In the genomic region with DNA sequence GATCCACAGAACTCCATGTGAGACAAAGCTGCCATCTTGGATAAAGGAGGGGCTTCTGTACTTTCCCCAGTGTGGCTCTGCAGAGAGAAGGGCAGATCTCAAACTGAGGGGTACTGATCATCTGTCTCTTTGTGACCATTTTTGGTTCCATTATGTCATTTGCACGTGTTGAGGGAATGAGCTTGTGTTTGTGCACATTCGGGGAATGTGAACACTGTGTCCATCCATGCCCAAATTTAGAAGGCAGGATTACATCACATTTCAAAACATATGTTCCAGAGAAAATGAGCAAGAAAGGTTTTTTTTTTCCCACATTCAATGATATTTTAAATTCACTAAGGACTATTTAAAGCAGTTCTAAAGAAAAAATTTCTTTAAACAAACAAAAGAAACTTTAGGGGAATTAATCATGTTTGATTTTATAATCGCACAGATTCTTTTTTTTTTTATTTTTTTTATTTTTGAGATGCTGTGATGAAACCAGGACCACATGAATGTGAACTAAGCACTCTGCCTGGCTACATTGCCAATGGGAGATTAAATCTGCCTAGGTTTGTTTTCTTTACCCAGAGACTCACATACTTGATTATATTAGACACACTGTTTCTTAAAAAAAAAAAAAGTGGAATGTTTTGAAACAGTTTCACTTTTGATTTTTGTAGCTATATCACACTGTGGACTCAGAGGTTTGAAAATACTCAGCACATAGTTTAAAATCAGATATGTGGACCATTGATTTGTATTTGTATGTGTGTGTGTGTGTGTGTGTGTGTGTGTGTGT, we compare ENCODE assay signal across 21 mouse cellular contexts.
DNase-seq lines count a peak whose midpoint lies in the region; TF ChIP-seq lines count a peak whose summit lies in the region.
"Had no signal": no experiment of that assay in that cellular context is flagged by ENCODE, and none has a peak within 500 bp of the region (broad histone marks: within the 10 kb centered on the region; RNA-seq: fewer than 3 reads in every experiment).

No protein-coding gene starts in this region.

- 70% methylated on average over 3 of the region's 3 CpGs for WGBS in heart, embryonic 10.5 days

- no peaks in the 10 kb centered on the region for H3K9me3 ChIP-seq in heart, embryonic 10.5 days
- H3K9me3 ChIP-seq: embryonic facial prominence, embryonic 15.5 days; forebrain, embryonic 12.5 days; heart, embryonic 13.5 days had no signal

- H3K79me2 ChIP-seq in myocyte (ENCODE audit: control insufficient read depth, insufficient read depth) = no peaks in the 10 kb centered on the region

- H3K4me1 ChIP-seq in heart, embryonic 10.5 days = peaks cover 21% of the 10 kb centered on the region
- H3K4me1 ChIP-seq: embryonic facial prominence, embryonic 15.5 days had no signal

- no peak overlapping the region for H3K4me3 ChIP-seq in heart, embryonic 10.5 days
- no peak overlapping the region for H3K4me3 ChIP-seq in myocyte
- H3K4me3 ChIP-seq: embryonic facial prominence, embryonic 15.5 days; forebrain, embryonic 12.5 days; gastrocnemius, adult 2 months; heart, embryonic 13.5 days; hindbrain, embryonic 13.5 days had no signal

- H3K36me3 ChIP-seq in heart, embryonic 10.5 days = no peaks in the 10 kb centered on the region
- no peaks in the 10 kb centered on the region for H3K36me3 ChIP-seq in myocyte (ENCODE audit: control insufficient read depth, insufficient read depth)
- H3K36me3 ChIP-seq: embryonic facial prominence, embryonic 15.5 days; forebrain, embryonic 12.5 days; G1E; heart, embryonic 13.5 days; hindbrain, embryonic 13.5 days had no signal

- intact Hi-C loops in heart, postnatal 14 days (cut with DNase I) = no loop called here

- TF ChIP-seq POLR2A in myocyte (IDR thresholded peaks at IDR 0.05; ENCODE audit: insufficient read length, low read depth) = no peak

- H3K27me3 ChIP-seq in heart, embryonic 10.5 days (ENCODE audit: insufficient read depth, poor library complexity, severe bottlenecking) = no peaks in the 10 kb centered on the region
- H3K27me3 ChIP-seq in myocyte (ENCODE audit: control insufficient read depth, insufficient read depth, insufficient read length) = no peaks in the 10 kb centered on the region
- H3K27me3 ChIP-seq: embryonic facial prominence, embryonic 15.5 days; forebrain, embryonic 12.5 days; heart, embryonic 13.5 days; hindbrain, embryonic 13.5 days had no signal

- peak; percentile 28 for DNase-seq in heart, embryonic 10.5 days (ENCODE audit: low spot score)
- DNase-seq in heart, postnatal 14 days = no peak
- DNase-seq in MN1 (ENCODE audit: low spot score) = peak; percentile 57
- peak; percentile 33 for DNase-seq in adipocyte (ENCODE audit: low spot score)
- DNase-seq in adrenal gland, postnatal 36 days = no peak
- DNase-seq in cerebellum, adult 9-10 months = no peak
- DNase-seq in right cerebral cortex, postnatal 4 days = no peak
- DNase-seq: adrenal gland, postnatal 14 days; cerebellum, adult 2 months; cerebellum, postnatal 36 days; gastrocnemius, adult 2 months; gastrocnemius, postnatal 25 days; kidney, adult 11 months; kidney, adult 9 months had no signal

- peak overlapping the region; percentile 14 for H3K4me2 ChIP-seq in myocyte (ENCODE audit: low read depth)
- H3K4me2 ChIP-seq: embryonic facial prominence, embryonic 15.5 days; forebrain, embryonic 12.5 days; heart, embryonic 13.5 days; hindbrain, embryonic 13.5 days had no signal

- no peak overlapping the region for H3ac ChIP-seq in myocyte (ENCODE audit: control insufficient read depth, insufficient read length)

- no peak overlapping the region for H3K27ac ChIP-seq in heart, embryonic 10.5 days
- H3K27ac ChIP-seq: embryonic facial prominence, embryonic 15.5 days; forebrain, embryonic 12.5 days; gastrocnemius, adult 2 months; heart, embryonic 13.5 days; hindbrain, embryonic 13.5 days; hindbrain, postnatal 0 days had no signal

TF ChIP-seq in myocyte, 11 proteins besides CTCF, POLR2A, EP300 and RAD21:
- TF ChIP-seq TCF3 (IDR thresholded peaks at IDR 0.05; ENCODE audit: insufficient read length, low read depth) (no peak), SRF (IDR thresholded peaks at IDR 0.05; ENCODE audit: control insufficient read depth, insufficient read length, low read depth) (peak; percentile 63)

Comparison
In these comparisons a context has a peak if more than half of its experiments do, and no peak if none do; other contexts are left out.
1. DNase-seq: peak in heart, embryonic 10.5 days (single experiment), MN1 (single experiment) and adipocyte (single experiment); none in heart, postnatal 14 days (0 of 2), adrenal gland, postnatal 36 days (0 of 2), cerebellum, adult 9-10 months (single experiment) and right cerebral cortex, postnatal 4 days (single experiment).